ENCODE assay signal across 18 mouse cellular contexts in the genomic region with DNA sequence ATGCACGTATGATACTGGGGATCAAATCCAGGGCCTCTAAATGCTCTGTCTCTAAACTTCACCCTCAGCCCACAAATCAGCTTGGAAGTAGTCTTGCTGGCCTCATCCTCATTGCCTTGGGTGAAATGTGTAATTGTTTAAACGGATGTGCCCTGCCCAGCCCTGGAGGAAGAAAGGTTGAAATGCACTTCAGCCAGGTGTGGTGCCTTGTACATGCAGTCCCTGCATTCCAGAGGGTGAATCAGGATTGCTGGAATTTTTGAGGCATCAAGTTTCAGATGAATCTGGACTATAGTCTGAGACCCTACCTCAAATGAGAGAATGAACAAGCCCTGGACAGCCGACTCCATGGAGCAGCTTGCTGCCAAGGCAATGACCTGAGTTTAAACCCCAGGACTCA. TPM values are rescaled to one million over a fixed set of nuclear protein-coding genes. Genes with fewer than 3 reads are reported as not detected.
DNase-seq lines count a peak whose midpoint lies in the region; ATAC-seq and TF ChIP-seq lines count a peak whose summit lies in the region.
"Had no signal": no experiment of that assay in that cellular context is flagged by ENCODE, and none has a peak within 500 bp of the region (broad histone marks: within the 10 kb centered on the region; RNA-seq: fewer than 3 reads in every experiment).

No protein-coding gene starts in this region.

- CTCF ChIA-PET in Patski (lab: Charles Lee) = interaction anchor here (0.9 to 2.5 kb wide), 6 partner anchors 12 to 29 kb away, joined by 3 to 9 read pairs (median 4); no protein-coding TSS in a partner anchor

- no peak overlapping the region for H3K4me3 ChIP-seq in lung, embryonic 15.5 days
- H3K4me3 ChIP-seq in lung, adult 2 months (replicated peaks; ENCODE audit: extremely low read depth, low read depth, low read length) = no peak overlapping the region
- no peak overlapping the region for H3K4me3 ChIP-seq in intestine, embryonic 16.5 days (ENCODE audit: low read length)
- H3K4me3 ChIP-seq in neural tube, embryonic 15.5 days (replicated peaks) = no peak overlapping the region
- H3K4me3 ChIP-seq: hindbrain, embryonic 13.5 days; midbrain, embryonic 12.5 days had no signal

- no peak for DNase-seq in lung, adult 2 months
- peak; percentile 43 for DNase-seq in Patski (ENCODE audit: low read depth, low spot score)
- no peak for DNase-seq in cerebellum, adult 18-20 months
- no peak for DNase-seq in heart, adult 18-20 months
- DNase-seq: adrenal gland, adult 8-10 months; gastrocnemius, postnatal 10 days; thymus, postnatal 25 days had no signal

- peaks cover 29% of the 10 kb centered on the region for H3K4me1 ChIP-seq in lung, embryonic 15.5 days
- H3K4me1 ChIP-seq in lung, adult 2 months (ENCODE audit: control insufficient read depth, insufficient read depth, low read length) = no peaks in the 10 kb centered on the region
- H3K4me1 ChIP-seq in intestine, embryonic 16.5 days (ENCODE audit: control insufficient read depth, insufficient read depth, low read length) = peaks cover 39% of the 10 kb centered on the region
- peaks cover 5% of the 10 kb centered on the region; the same call in 1 of the 2 replicates for H3K4me1 ChIP-seq in neural tube, embryonic 15.5 days
- H3K4me1 ChIP-seq: hindbrain, embryonic 13.5 days had no signal

- H3K9me3 ChIP-seq in lung, embryonic 15.5 days = no peaks in the 10 kb centered on the region
- H3K9me3 ChIP-seq in intestine, embryonic 16.5 days (ENCODE audit: control insufficient read depth, low read length) = no peaks in the 10 kb centered on the region
- H3K9me3 ChIP-seq in neural tube, embryonic 15.5 days (replicated peaks) = no peaks in the 10 kb centered on the region
- H3K9me3 ChIP-seq: hindbrain, embryonic 13.5 days; midbrain, embryonic 12.5 days had no signal

- H3K27me3 ChIP-seq in lung, embryonic 15.5 days = no peaks in the 10 kb centered on the region
- no peaks in the 10 kb centered on the region for H3K27me3 ChIP-seq in Patski
- H3K27me3 ChIP-seq in intestine, embryonic 16.5 days (replicated peaks; ENCODE audit: control insufficient read depth, insufficient read depth, low read length) = no peaks in the 10 kb centered on the region
- no peaks in the 10 kb centered on the region for H3K27me3 ChIP-seq in neural tube, embryonic 15.5 days (replicated peaks)
- H3K27me3 ChIP-seq: hindbrain, embryonic 13.5 days; midbrain, embryonic 12.5 days had no signal

- in situ Hi-C loops in Patski (cut with MboI; ENCODE audit: low pct_unique_long_range_greater_than_20kb) = no loop called here

- TF ChIP-seq POLR2A in lung, adult 2 months (IDR thresholded peaks at IDR 0.05; ENCODE audit: borderline replicate concordance, extremely low read depth, low read depth, low read length) = no peak

- no peak overlapping the region for H3K9ac ChIP-seq in lung, embryonic 15.5 days
- H3K9ac ChIP-seq in intestine, embryonic 16.5 days (ENCODE audit: low read depth, low read length) = no peak overlapping the region
- no peak overlapping the region for H3K9ac ChIP-seq in neural tube, embryonic 15.5 days (replicated peaks)
- H3K9ac ChIP-seq: hindbrain, embryonic 13.5 days; midbrain, embryonic 12.5 days had no signal

- H3K36me3 ChIP-seq in lung, embryonic 15.5 days = no peaks in the 10 kb centered on the region
- H3K36me3 ChIP-seq in intestine, embryonic 16.5 days (ENCODE audit: control insufficient read depth, insufficient read depth, low read length) = no peaks in the 10 kb centered on the region
- H3K36me3 ChIP-seq in neural tube, embryonic 15.5 days = no peaks in the 10 kb centered on the region
- H3K36me3 ChIP-seq: hindbrain, embryonic 13.5 days; midbrain, embryonic 12.5 days had no signal

- 0 out of 2 replicates have a peak overlapping the region, but pooled peaks have one; percentile 59 for H3K27ac ChIP-seq in lung, embryonic 15.5 days
- H3K27ac ChIP-seq in intestine, embryonic 16.5 days (ENCODE audit: low read length) = peak overlapping the region; percentile 52
- no peak overlapping the region for H3K27ac ChIP-seq in neural tube, embryonic 15.5 days (replicated peaks)
- H3K27ac ChIP-seq: hindbrain, embryonic 13.5 days; midbrain, embryonic 12.5 days had no signal

- H3K4me2 ChIP-seq in lung, embryonic 15.5 days = no peak overlapping the region
- no peak overlapping the region for H3K4me2 ChIP-seq in intestine, embryonic 16.5 days (ENCODE audit: low read depth, low read length)
- no peak overlapping the region for H3K4me2 ChIP-seq in neural tube, embryonic 15.5 days
- H3K4me2 ChIP-seq: hindbrain, embryonic 13.5 days; midbrain, embryonic 12.5 days had no signal

- ATAC-seq in lung, embryonic 15.5 days (ENCODE audit: borderline replicate concordance, extremely low read depth, low FRiP score, low TSS enrichment) = no peak
- ATAC-seq in Patski = peak; percentile 86
- ATAC-seq in intestine, embryonic 16.5 days = peak; percentile 80
- no peak for ATAC-seq in neural tube, embryonic 15.5 days (ENCODE audit: low FRiP score)

- POLR2A ChIA-PET in Patski (lab: Charles Lee) = no interaction called here

- no peak for TF ChIP-seq CTCF in lung, adult 2 months (IDR thresholded peaks at IDR 0.05; ENCODE audit: insufficient read depth, low read length)
- peak; percentile 9 for TF ChIP-seq CTCF in Patski (IDR thresholded peaks at IDR 0.05)

- 29% methylated on average over 3 of the region's 3 CpGs for WGBS in lung, embryonic 15.5 days
- 58% methylated on average over 3 of the region's 3 CpGs for WGBS in lung, adult 2 months
- 35% methylated on average over 3 of the region's 3 CpGs for WGBS in intestine, embryonic 16.5 days
- WGBS in neural tube, embryonic 15.5 days = 66% methylated on average over 3 of the region's 3 CpGs

RNA-seq across cellular contexts. Expression of a gene that starts 10.0 kb away (rescaled TPM):
- 0.10 and 0.15 TPM in 2 replicates for polyA plus RNA-seq in lung, embryonic 15.5 days (2015; fragmentation: Nextera tagmentation; extraction: Ambion mirVana)
- 0.14 TPM in 1 of 2 replicates, not detected in the other for polyA plus RNA-seq in lung, adult 2 months (2012; rRNA removed)
- 0.17 TPM for polyA plus RNA-seq in Patski (2021)
- 12.7 and 13.0 TPM in 2 replicates for polyA plus RNA-seq in intestine, embryonic 16.5 days (2015; fragmentation: Nextera tagmentation; extraction: Ambion mirVana)
- 0.77 TPM in 1 of 2 replicates, not detected in the other for polyA plus RNA-seq in neural tube, embryonic 15.5 days (2015; fragmentation: Nextera tagmentation; extraction: Ambion mirVana)
- not detected for total RNA-seq in heart, adult 18-20 months (2021)
- total RNA-seq: adrenal gland, adult 8-10 months; common myeloid progenitor, adult 5-6 weeks; gastrocnemius, postnatal 10 days; layer of hippocampus, adult 8-10 months; left cerebral cortex, postnatal 10 days had no signal
- polyA plus RNA-seq: forebrain, embryonic 11.5 days; heart, embryonic 14.5 days; hindbrain, embryonic 13.5 days; midbrain, embryonic 12.5 days; neural tube, embryonic 11.5 days had no signal

RNA-seq across cellular contexts. Expression of a gene that starts 35.5 kb away (rescaled TPM):
- polyA plus RNA-seq in lung, embryonic 15.5 days (2015; fragmentation: Nextera tagmentation; extraction: Ambion mirVana) = 196 and 201 TPM in 2 replicates
- 13.0 and 16.4 TPM in 2 replicates for polyA plus RNA-seq in lung, adult 2 months (2012; rRNA removed)
- polyA plus RNA-seq in Patski (2021) = 85.6 TPM
- 139 and 151 TPM in 2 replicates for polyA plus RNA-seq in intestine, embryonic 16.5 days (2015; fragmentation: Nextera tagmentation; extraction: Ambion mirVana)
- polyA plus RNA-seq in neural tube, embryonic 15.5 days (2015; fragmentation: Nextera tagmentation; extraction: Ambion mirVana) = 199 and 218 TPM in 2 replicates
- 10 to 100 TPM; 50.2 to 56.3 TPM for total RNA-seq in heart, adult 18-20 months (2021)

RNA-seq across cellular contexts. Expression of a gene that starts 58.6 kb away (rescaled TPM):
- 121 and 122 TPM in 2 replicates for polyA plus RNA-seq in lung, embryonic 15.5 days (2015; fragmentation: Nextera tagmentation; extraction: Ambion mirVana)
- polyA plus RNA-seq in lung, adult 2 months (2012; rRNA removed) = 34.8 and 50.1 TPM in 2 replicates
- polyA plus RNA-seq in Patski (2021) = 116 TPM
- polyA plus RNA-seq in intestine, embryonic 16.5 days (2015; fragmentation: Nextera tagmentation; extraction: Ambion mirVana) = 54.9 and 60.0 TPM in 2 replicates
- polyA plus RNA-seq in neural tube, embryonic 15.5 days (2015; fragmentation: Nextera tagmentation; extraction: Ambion mirVana) = 58.9 and 68.7 TPM in 2 replicates
- total RNA-seq in heart, adult 18-20 months (2021) = 100 to 1,000 TPM; 101 to 103 TPM

Comparison
In these comparisons a context has a peak if more than half of its experiments do, and no peak if none do; other contexts are left out.
1. ATAC-seq: peak in Patski (single experiment) and intestine, embryonic 16.5 days (single experiment); none in lung, embryonic 15.5 days (single experiment) and neural tube, embryonic 15.5 days (single experiment).